Mouse (Mus musculus) adrenal gland, adult 2 months (tissue): ENCODE measurements around the gene Zswim4. TPM values are rescaled to one million over a fixed set of nuclear protein-coding genes. Genes with fewer than 3 reads are reported as not detected.

Experiments used
- DNase-seq: peaks from one replicate; pipeline ENCODE4 v3.0.0; 2021
- long read RNA-seq: library from polyadenylated mRNA; stranded (forward); transcript quantifications from one replicate; pipeline ENCODE4 v2.0.0, GENCODE M21; 2021
- polyA plus RNA-seq: library from polyadenylated mRNA; depleted of rRNA; stranded (reverse); fragments of >200 nt; gene quantifications from 2 replicates; pipeline ENCODE4 v1.2.3, GENCODE M21; 2012; rRNA removed
- total RNA-seq, 2 experiments: library from RNA; stranded (reverse); gene quantifications; 2 replicates each; pipeline ENCODE4 v1.2.3; 2021

Gene Zswim4
- total RNA-seq = 10 to 100 TPM; 31.4 to 55.6 TPM
- 66.3 and 76.1 TPM in 2 replicates for polyA plus RNA-seq
- long read RNA-seq, full-length matches to known transcripts = 5 of 13 reads
- long read RNA-seq, partial matches to known transcripts = 2 of 13 reads
- long read RNA-seq, other reads (novel, unspliced or antisense) = 6 of 13 reads

DNA sequence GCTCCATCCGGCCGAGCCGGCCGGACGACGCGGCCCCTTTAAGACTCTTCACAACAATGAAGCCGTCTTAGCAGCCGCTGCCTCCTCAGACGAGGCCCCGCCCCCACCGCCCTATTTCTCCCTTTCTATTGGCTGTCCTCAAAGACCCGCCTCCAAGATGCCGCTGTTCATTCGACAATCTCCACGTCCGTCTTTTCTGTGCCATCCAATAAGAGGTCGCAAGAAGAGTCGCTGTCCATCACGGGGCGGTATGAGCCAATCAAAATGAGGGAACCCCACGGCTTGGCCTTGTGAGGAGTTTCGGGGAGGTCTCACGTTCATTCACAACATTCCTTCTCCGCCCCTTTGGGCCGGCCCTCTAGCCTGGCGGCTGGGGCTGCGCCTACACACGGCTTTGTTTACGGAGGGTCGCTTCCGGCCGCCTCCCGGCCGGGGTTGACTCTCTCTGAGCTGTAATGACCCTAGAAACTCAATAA lies at the start of gene Zswim4:
Gene Zswim4 (minus strand): TSS at position 58 of the 476 bp plus-strand sequence.
- DNase-seq = peak; percentile 99

DNA sequence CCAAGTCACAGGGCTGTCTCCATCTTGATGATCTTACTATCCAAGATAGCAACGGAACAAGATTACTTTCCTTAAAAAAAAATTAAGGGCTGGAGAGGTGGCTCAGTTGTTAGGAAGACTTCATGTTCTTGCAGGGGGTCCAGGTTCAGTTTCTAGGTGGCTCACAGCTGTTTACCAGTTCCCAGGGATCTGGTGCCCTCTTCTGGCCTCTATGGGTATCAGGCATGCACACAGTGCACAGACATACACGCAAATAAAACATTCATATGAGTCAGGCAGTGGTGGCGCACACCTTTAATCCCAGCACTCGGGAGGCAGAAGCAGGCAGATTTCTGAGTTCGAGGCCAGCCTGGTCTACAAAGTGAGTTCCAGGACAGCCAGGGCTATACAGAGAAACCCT lies 48.8 kb upstream of the Zswim4 start:
- DNase-seq = peak; percentile 43

DNA sequence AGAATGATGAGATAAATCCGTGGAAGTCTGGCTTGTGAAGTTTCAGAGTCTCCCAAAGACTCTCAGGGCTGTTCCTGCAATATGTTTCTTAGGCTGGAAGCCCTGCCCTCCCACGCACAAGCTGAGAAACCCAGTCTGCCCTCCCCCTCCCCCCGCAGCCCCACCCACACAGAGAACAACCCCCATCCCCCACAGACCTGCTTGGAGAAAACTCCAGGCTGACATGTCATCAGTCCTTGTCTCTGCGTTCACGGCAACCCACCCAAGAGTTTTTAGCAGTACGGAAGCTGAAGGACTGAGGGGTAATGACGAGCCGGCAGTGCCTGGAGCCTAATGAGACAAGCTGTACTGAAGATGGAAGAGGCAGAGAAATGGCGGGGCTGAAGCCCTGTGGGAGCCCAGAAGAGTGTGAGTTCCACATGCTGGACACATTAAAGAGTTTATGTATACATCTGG lies 47.8 kb upstream of the Zswim4 start:
- DNase-seq = no peak

DNA sequence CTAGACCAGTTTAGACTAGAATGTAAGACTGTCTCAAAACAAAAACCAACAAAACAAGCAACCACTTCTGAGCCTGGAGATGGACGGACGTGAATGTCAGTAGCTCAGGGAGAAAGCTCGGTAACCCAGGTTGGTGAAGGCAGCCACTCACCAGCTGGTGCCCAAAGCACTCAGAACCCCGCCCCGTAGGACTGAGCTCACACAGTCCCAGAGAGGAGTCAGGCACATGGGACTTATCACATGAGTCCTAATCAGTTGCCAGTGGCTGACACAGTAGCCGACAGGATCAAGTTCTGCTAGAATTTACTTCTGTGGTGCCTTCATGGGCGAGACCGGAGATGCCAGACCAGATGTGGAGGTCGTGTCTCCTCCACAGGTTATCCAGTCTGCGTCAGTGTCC lies 43.9 kb upstream of the Zswim4 start:
- no peak for DNase-seq

DNA sequence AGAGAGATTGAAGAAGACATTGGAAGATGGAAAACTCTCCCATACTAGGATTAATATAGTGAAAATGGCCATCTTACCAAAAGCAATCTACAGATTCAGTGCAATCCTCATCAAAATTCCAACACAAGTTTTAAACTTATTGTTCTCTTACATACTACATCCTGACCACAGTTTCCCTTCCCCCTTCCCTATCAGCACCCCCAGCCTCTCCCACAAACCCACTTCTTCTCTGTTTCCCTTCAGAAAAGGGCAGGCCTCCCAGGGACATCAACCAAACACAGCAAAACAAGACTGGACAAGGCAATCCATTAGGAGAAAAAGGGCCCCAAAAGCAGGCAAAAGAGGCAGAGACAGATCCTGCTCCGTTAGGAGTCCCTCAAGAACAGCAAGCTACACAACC lies 39.6 kb upstream of the Zswim4 start:
- DNase-seq = no peak

DNA sequence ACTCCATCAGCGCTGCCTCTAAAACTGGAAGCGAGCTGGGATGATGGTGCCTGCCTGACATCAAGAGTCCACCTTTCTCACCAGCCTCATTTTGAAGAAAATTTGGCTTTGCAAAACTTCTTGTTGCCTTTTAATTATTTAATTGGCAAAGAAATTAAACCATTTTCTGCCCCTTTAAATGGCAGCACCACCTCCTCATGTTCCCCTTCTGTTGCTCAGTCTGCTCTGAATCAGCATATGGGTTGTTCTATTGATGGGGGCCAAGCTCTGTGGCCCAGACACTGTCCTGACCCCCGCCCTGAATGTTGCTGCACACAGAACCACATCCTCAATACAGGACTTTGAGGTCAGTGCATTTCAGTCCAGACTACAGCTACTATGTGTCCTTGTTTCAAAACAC lies 37.1 kb upstream of the Zswim4 start:
- DNase-seq = no peak

DNA sequence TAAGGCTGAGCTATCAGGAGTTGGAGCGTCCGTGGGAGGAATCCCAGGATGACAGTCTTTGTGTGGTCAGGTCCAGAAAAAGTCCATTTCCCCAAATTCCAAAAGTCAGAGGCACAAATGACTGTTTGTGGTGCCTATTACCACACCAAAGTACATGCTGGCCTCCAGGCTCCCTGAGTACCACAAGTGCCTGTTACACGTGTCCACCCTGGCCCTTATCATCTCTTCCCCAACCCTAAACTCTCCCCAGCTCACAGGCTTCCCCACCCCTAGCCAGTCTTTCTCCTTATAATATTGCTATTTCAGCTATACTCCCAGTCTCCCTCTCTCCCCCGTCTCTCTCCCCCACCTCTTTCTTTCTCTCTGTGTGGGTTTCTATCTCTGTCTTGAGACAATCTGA lies 35.4 kb upstream of the Zswim4 start:
- no peak for DNase-seq

DNA sequence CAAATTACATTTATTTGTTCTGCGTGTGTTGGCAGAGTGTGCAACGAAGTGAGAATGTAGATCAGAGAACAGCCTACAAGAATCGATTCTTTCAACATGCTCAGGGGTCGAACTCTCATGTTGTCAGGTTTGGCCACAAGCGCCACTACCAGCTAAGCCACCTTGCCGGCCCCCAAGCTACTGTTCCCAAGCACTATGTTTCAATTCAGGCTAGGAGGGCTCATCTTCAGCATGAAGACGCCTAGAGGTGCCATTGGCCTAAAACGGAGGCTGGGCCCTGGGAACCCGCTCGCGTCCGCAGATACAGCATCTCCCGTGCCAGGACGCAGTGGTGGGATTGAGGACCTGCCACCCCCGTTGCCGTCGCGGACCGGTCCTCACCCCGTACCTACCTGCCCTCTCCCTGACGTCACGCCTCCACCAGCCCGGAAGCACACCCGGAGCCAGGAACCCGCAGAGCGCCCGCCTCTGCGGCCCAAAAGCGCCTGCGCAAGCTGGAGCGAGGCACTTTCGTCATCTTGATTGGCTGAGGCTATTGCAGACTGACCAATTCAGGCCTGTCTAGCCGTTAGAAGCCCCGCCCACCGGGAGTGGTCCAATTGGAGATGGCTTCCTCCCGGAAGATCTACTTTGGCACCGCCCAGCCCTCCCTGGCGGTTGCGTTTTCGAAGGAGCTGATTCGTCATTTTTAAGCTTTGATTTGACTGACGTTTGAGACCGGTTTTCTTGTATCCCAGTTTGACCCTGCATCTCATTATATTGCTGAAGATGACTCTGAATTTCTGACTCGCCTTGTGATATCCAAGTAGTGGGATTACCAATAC lies 33.3 kb upstream of the Zswim4 start, which contains the start of gene Ccdc130:
Gene Ccdc130 (minus strand): TSS at position 431 of the 824 bp plus-strand sequence.
- peak; percentile 99 for DNase-seq

DNA sequence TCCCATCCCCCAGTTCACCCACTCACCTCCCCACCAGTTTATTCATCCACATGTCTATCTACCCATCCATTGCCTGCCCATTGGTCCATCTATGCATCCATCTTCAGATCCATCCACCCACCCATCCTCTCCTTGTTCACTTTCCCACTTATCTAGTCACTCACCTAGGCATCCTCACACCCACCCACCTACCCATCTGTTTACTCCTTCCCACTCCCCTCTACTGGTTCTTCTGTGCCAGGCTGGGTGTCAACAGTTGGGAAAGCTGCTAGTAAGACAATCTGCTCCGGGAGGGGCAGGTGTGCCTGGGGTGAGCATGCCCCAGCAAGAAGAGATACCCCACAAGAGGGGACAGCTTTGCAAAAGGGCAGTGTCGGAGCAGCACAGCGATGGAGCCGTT lies 24.2 kb upstream of the Zswim4 start:
- no peak for DNase-seq

DNA sequence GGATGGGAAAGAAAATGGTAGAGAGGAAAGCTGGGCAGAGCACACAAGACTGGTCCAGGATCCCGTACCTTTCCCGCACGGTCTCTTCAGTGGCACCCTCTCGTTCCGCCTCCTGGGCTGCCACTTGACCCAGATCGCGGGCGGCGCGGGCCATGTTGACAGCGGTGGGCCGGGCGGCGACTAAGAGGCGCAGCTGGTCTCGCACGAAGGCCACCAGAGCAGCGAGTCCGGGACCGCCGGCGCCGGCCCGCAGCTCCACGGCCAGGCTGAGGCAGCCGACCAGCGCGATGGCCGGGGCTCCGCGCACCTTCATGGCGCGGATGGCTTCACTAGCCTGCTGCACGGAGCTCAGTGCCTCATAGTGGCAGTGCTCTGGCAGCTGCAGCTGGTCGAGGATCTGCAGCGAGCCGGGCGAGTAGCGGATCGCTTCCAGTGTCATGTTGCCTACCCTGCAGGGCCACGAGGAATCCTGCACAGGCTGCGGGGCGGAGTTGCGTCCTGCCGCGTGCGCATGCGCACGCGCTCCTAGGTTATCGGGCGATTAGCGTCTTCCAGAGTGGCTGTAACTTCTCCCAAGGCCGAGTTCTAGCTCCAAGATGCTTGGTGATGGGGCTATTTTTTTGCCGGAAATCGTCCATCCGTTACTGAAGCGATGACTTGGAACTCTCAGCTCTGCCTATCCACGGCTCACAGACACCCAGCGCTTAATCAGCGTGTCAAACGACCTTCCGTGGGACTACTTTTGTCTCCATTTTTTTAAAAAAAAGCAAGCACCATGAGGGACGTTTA lies 20.2 kb upstream of the Zswim4 start, which contains the start of gene Mri1:
Gene Mri1 (minus strand): TSS at position 505 of the 789 bp plus-strand sequence.
- DNase-seq = peak; percentile 92

DNA sequence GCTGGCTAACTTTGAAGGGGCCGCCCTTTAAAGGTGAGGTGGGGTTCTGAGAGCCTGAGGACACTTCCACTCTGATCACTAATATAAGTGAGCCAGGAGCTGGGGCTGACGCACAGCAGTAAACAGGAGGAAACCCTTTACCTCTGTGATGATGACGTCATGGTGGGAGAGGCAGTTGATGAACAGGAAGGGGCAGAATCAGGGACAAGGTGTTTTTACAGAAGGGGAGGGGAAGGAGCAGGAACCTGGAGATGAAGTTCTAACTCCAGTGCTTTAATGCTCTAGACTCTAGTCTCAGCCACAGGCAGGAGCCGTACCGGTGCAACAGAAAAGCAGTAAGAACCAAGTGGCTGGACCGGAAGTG lies 19.6 kb upstream of the Zswim4 start:
- DNase-seq = no peak

DNA sequence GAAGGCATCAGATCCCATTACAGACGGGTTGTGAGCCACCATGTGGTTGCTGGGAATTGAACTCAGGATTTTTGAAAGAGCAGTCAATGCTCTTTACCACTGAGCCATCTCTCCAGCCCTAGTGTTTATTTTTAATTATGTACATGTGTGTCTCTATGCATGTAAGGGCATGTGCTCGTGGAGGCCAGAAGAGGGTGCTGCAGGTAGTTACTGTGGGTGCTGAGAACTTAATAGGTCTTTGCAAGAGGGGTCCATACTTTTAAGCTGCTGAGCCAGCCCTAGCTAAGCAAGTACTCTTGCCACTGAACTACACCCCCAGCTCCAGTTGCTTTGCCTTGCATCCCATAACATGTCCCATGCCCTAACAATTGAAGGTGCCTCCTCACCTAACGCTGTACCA lies 19.0 kb upstream of the Zswim4 start:
- DNase-seq = no peak

DNA sequence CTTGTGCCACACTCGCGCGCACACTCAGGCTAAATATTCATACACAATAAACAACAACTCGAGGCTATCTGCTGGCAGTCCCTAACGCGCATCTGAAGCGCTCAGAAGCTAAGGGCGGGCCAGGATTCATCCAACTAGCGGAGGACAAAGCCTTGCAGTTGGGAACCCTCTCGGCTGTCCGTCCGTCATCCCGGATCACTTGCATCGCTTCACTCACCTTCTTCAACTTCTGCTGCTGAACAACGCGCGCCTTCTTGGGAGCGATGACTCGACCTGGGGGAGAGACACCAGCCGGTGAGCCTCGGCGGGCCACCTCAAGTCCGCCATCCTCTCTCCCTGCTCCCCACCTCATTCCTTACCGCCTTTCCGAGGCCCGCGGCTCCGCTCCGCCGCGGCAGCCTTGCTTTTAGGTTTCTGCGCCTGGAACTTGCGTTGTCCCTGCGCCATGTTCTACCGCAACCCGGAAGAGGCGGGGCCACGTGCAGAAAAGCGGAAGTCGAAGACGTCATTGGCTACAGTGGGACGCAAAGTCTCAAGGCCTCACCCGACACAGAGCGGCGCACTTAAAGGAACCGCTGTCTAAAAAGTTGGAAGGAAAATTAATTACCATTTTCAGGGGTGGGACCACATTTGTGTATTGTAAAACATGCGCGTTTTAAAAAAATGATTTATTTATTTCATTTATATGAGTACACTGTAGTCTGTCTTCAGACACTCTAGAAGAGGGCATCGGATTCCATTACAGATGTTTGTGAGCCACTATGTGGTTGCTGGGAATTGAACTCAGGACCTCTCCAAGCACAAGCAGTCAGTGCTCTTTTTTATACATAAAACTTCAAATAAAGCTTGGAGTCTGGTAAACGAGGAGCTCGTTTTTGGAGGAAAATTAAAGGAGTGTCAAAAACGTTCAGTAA lies 12.7 kb upstream of the Zswim4 start, which contains the start of gene D8Ertd738e:
Gene D8Ertd738e (minus strand): TSS at position 463 of the 914 bp plus-strand sequence.
- peak; percentile 91 for DNase-seq

DNA sequence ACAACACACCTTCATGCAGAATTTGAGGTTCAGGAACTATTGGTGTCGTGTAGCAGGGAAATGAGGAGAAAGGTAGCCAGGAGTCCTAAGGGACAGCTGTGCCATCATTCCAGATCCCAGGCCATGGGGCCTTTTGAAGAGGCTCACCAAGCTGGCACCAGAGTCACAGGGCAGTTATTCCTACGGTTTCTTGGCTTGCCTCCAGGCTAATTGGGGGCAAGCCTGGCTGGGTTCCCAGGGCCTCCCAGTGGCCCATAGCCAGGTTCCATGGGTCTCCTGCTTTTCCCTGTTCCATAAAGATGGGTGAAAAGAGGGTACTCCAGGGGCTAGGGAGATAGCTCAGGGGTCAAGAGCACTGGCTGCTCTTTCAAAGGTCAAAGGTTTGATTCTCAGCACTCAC lies 5.0 kb upstream of the Zswim4 start:
- DNase-seq = peak; percentile 39

DNA sequence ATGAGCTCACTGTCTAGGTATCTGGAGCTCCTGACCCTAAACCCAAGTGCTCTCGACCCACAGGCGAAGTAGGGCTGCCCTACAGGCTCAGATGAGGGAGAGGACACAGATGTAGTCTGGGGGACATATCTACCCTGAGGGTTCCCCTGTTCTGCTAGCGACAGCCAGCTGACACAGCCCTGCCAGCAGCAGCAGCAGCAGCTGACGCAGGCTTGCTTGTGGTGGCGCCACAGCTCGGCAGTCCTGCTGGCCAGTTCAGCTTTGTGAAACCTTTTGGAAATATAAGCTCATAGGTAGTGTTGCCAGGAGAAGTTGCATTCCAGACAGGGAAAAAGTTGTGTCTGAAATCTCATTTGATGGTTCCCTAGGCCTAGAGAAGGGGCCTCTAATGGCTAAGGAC lies 4.3 kb upstream of the Zswim4 start:
- DNase-seq = no peak

DNA sequence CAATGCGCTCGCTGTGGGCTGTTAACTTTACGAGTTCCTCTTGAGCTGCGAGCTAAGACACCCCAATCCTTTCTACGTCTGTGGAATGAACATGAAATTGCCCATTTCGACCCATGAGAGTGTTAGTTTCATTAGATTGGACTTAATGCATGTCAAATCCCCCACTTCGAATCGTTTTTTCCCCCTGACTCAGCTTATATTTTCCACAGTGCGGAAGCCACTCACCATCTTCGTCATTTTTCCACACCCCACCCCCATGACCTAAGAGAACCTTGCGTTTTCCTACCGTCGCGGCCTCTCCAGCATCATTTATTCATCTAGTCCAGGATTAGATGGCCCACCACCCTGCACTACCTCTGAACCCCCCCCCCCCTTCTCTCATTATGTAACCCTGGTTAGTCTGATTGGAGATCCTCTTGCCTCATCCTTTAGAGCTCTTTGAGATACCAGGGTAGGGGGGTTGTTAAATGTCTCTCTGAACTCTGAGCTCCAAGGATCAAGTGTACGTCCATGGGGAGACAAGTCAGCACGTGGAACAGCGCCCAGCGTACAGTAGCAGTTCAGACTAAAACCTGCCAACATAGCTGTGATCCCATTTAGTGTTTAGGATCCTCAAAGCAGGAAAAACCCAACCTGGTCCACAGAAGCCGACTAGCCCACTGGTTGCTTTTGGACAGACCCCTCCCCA lies 831 bp upstream of the Zswim4 start:
- no peak for DNase-seq

DNA sequence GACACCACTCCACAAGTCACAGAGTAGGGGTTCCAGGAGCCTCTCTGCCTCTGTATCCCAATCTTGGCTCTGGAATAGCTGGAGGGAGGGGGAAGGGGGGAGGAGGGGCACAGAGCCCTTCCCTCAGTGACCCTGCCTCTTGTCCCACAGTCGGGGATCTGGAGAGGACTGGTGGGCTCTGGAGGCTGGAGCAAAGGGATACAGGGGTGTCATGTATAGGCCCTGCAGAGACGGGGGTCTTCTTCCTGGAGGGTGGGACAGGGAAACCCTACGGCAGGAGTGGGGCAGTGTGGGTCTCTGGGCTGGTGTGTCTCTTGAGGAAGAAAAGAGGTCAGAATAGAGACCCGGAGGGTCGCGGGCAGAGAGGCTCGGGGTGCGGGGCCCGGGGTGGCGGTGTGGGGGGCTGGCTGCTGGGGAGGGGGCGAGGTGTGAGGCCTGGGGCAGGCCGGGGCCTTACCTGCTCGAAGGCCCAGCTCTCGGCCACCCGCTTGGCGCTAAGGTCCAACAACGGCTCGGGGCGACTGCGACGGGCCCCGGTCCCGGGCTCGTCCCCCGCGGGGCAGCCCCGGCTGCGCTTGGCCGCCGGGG lies 351 bp downstream of the Zswim4 start:
- no peak for DNase-seq

DNA sequence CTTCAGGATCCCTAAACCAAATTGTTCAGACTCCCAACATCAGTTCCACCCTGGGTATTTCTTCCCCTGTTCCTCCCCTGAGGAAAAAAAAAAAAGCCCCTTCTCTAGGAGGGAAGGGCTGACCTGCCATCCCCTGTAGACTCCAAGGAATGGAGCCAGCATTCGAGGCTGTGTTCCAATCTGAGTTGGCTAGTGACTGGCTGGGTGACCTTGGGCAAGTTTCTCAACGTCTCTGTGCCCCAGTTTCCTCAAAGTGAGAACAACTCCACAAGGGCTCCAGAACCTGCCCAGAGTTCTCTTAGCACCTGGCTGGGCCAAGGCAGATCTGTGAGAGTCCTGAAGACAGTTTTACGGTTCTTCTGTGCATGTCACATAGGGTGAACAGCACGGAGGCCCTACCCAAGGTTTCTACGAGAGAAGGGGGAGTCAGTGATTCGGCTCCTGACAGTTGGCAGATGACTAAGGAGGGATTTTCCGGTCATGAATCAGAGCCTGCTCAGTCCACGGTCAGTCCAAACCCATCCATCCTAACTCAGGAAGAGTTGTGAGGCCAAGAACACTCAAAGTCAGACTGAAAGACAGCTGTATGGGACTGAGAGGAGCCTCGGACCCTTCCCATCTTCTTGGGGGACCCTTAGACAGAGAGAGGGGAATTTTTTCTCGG lies 977 bp downstream of the Zswim4 start:
- peak; percentile 90 for DNase-seq

DNA sequence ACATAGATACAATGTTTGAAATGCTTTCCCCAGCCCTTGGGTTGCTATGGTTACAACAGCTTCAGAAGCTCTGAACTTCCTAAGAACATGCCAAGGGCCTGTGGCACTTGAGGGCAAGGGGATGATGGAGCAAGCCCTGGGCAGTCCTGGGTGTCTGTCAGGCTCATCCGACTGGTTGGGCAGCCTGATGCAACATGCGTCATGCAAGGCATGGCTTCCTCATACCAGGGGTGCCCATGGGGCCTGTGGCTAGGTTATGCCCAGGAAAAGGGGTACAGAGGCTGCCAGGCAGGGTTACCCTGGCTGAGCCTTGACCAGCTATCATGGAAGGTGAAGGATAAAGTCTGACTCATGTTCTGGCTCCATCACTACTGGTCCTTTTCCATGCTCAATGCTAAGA lies 3.8 kb downstream of the Zswim4 start:
- DNase-seq = peak; percentile 85

DNA sequence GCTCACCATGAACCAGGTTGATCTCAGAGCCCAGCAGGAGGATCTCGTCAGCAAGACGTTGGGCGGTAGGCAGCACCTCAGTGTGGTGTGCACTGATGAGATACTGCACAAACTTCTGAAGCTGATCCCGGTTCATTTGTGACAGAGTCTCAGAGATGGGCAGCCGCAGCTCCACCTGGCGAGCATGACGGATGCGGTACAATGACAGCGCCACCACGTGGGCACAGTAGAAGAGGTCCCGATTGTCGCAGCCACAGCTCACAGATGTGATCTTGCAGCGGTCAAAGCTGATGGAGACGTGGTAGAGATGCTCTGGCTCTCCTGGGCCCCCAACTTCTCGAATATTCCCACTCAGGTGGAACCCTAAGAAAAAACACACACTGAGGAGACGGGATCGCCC lies 6.1 kb downstream of the Zswim4 start:
- no peak for DNase-seq
